In genomic region chr8:120329030-120329748, GRCm38 (mm10) we compare ENCODE assay signal across 12 mouse cellular contexts.
DNase-seq lines count a peak whose midpoint lies in the region; ATAC-seq and TF ChIP-seq lines count a peak whose summit lies in the region.
"Had no signal": no experiment of that assay in that cellular context is flagged by ENCODE, and none has a peak within 500 bp of the region (broad histone marks: within the 10 kb centered on the region; RNA-seq: fewer than 3 reads in every experiment).

No protein-coding gene starts in this region.

- no peak overlapping the region for H3K4me2 ChIP-seq in hindbrain, embryonic 12.5 days (replicated peaks)
- H3K4me2 ChIP-seq in midbrain, embryonic 13.5 days (replicated peaks) = no peak overlapping the region
- H3K4me2 ChIP-seq: heart, embryonic 15.5 days had no signal

- H3K27me3 ChIP-seq in hindbrain, embryonic 10.5 days (ENCODE audit: insufficient read depth, poor library complexity, severe bottlenecking) = peaks cover 69% of the 10 kb centered on the region
- H3K27me3 ChIP-seq in hindbrain, embryonic 12.5 days = peaks cover 12% of the 10 kb centered on the region
- peaks cover 5% of the 10 kb centered on the region; the same call in 1 of the 2 replicates for H3K27me3 ChIP-seq in E14TG2a.4 (ENCODE audit: insufficient read depth, low read length)
- peaks cover 5% of the 10 kb centered on the region; the same call in 1 of the 2 replicates for H3K27me3 ChIP-seq in midbrain, embryonic 13.5 days
- H3K27me3 ChIP-seq in embryonic facial prominence, embryonic 10.5 days (replicated peaks; ENCODE audit: low read depth, poor library complexity, severe bottlenecking) = peaks cover 46% of the 10 kb centered on the region
- H3K27me3 ChIP-seq: heart, embryonic 15.5 days had no signal

- H3K27ac ChIP-seq in hindbrain, embryonic 10.5 days = peak overlapping the region; percentile 31; the same call in 1 of the 2 replicates
- no peak overlapping the region for H3K27ac ChIP-seq in hindbrain, embryonic 12.5 days
- peak overlapping the region; percentile 2; the same call in 1 of the 2 replicates for H3K27ac ChIP-seq in midbrain, embryonic 13.5 days
- H3K27ac ChIP-seq in embryonic facial prominence, embryonic 10.5 days (replicated peaks) = no peak overlapping the region
- H3K27ac ChIP-seq: heart, embryonic 15.5 days; left cerebral cortex, adult 2 months had no signal

- WGBS in hindbrain, embryonic 10.5 days = 91% methylated on average over 11 of the region's 11 CpGs
- WGBS in hindbrain, embryonic 12.5 days = 93% methylated on average over 11 of the region's 11 CpGs
- WGBS in midbrain, embryonic 13.5 days = 87% methylated on average over 11 of the region's 11 CpGs
- 90% methylated on average over 11 of the region's 11 CpGs for WGBS in embryonic facial prominence, embryonic 10.5 days

- H3K9ac ChIP-seq in hindbrain, embryonic 12.5 days = no peak overlapping the region
- 0 out of 2 replicates have a peak overlapping the region, but pooled peaks have one; percentile 19 for H3K9ac ChIP-seq in midbrain, embryonic 13.5 days (replicated peaks)
- H3K9ac ChIP-seq: heart, embryonic 15.5 days had no signal

- H3K9me3 ChIP-seq in hindbrain, embryonic 10.5 days = no peaks in the 10 kb centered on the region
- no peaks in the 10 kb centered on the region for H3K9me3 ChIP-seq in hindbrain, embryonic 12.5 days (replicated peaks)
- no peaks in the 10 kb centered on the region for H3K9me3 ChIP-seq in E14TG2a.4 (ENCODE audit: low read length)
- H3K9me3 ChIP-seq in midbrain, embryonic 13.5 days = no peaks in the 10 kb centered on the region
- H3K9me3 ChIP-seq in embryonic facial prominence, embryonic 10.5 days = no peaks in the 10 kb centered on the region
- H3K9me3 ChIP-seq: heart, embryonic 15.5 days had no signal

- ATAC-seq in hindbrain, embryonic 12.5 days (ENCODE audit: low FRiP score) = no peak
- ATAC-seq in midbrain, embryonic 13.5 days = no peak

- DNase-seq in hindbrain, embryonic 10.5 days (ENCODE audit: low spot score) = no peak
- DNase-seq in MN1 (ENCODE audit: low spot score) = peak; percentile 50
- DNase-seq in gastrocnemius, postnatal 25 days = no peak
- no peak for DNase-seq in embryonic facial prominence, embryonic 10.5 days (ENCODE audit: low spot score)
- DNase-seq: kidney, adult 8-10 months; spleen, adult 18-20 months; thymus, postnatal 36 days had no signal

- H3K4me3 ChIP-seq in hindbrain, embryonic 10.5 days = no peak overlapping the region
- H3K4me3 ChIP-seq in hindbrain, embryonic 12.5 days = no peak overlapping the region
- 0 out of 2 replicates have a peak overlapping the region, but pooled peaks have one; percentile 7 for H3K4me3 ChIP-seq in E14TG2a.4 (replicated peaks; ENCODE audit: low read length)
- no peak overlapping the region for H3K4me3 ChIP-seq in midbrain, embryonic 13.5 days (replicated peaks)
- H3K4me3 ChIP-seq in embryonic facial prominence, embryonic 10.5 days = no peak overlapping the region
- H3K4me3 ChIP-seq: heart, embryonic 15.5 days; left cerebral cortex, adult 2 months had no signal

- peaks cover 84% of the 10 kb centered on the region for H3K4me1 ChIP-seq in hindbrain, embryonic 10.5 days (replicated peaks)
- H3K4me1 ChIP-seq in hindbrain, embryonic 12.5 days = peaks cover 33% of the 10 kb centered on the region
- peaks cover 76% of the 10 kb centered on the region for H3K4me1 ChIP-seq in E14TG2a.4 (replicated peaks; ENCODE audit: low read depth, low read length)
- H3K4me1 ChIP-seq in midbrain, embryonic 13.5 days (replicated peaks) = peaks cover 43% of the 10 kb centered on the region
- H3K4me1 ChIP-seq in embryonic facial prominence, embryonic 10.5 days = peaks cover 83% of the 10 kb centered on the region

- no peaks in the 10 kb centered on the region for H3K36me3 ChIP-seq in hindbrain, embryonic 10.5 days
- no peaks in the 10 kb centered on the region for H3K36me3 ChIP-seq in hindbrain, embryonic 12.5 days
- no peaks in the 10 kb centered on the region for H3K36me3 ChIP-seq in E14TG2a.4 (ENCODE audit: insufficient read depth, low read length)
- no peaks in the 10 kb centered on the region for H3K36me3 ChIP-seq in midbrain, embryonic 13.5 days
- H3K36me3 ChIP-seq in embryonic facial prominence, embryonic 10.5 days (replicated peaks) = no peaks in the 10 kb centered on the region
- H3K36me3 ChIP-seq: heart, embryonic 15.5 days had no signal

- no peak for TF ChIP-seq CTCF in E14TG2a.4 (conservative IDR thresholded peaks at IDR 0.05; ENCODE audit: low read length)

Comparison
In these comparisons a context has a peak if more than half of its experiments do, and no peak if none do; other contexts are left out.
1. H3K27ac ChIP-seq: peak in hindbrain, embryonic 10.5 days (single experiment) and midbrain, embryonic 13.5 days (single experiment); none in hindbrain, embryonic 12.5 days (single experiment) and embryonic facial prominence, embryonic 10.5 days (single experiment).